Comparison of ENCODE assay signal across 9 mouse cellular contexts in genomic region chr2:132582227-132582626, GRCm38 (mm10). TPM values are rescaled to one million over a fixed set of nuclear protein-coding genes. Genes with fewer than 3 reads are reported as not detected.
DNase-seq lines count a peak whose midpoint lies in the region; ATAC-seq and TF ChIP-seq lines count a peak whose summit lies in the region.
"Had no signal": no experiment of that assay in that cellular context is flagged by ENCODE, and none has a peak within 500 bp of the region (broad histone marks: within the 10 kb centered on the region; RNA-seq: fewer than 3 reads in every experiment).

No protein-coding gene starts in this region.

- H3K4me1 ChIP-seq in hindbrain, embryonic 13.5 days (replicated peaks), result peaks cover 13% of the 10 kb centered on the region
- H3K4me1 ChIP-seq in hindbrain, embryonic 11.5 days (replicated peaks; ENCODE audit: control insufficient read depth, insufficient read depth, low read length), result no peaks in the 10 kb centered on the region
- H3K4me1 ChIP-seq in embryonic facial prominence, embryonic 14.5 days (ENCODE audit: control insufficient read depth, insufficient read depth, low read length), result peaks cover 10% of the 10 kb centered on the region
- H3K4me1 ChIP-seq in heart, embryonic 13.5 days, result peaks cover 46% of the 10 kb centered on the region

- no peaks in the 10 kb centered on the region for H3K27me3 ChIP-seq in hindbrain, embryonic 13.5 days
- H3K27me3 ChIP-seq in hindbrain, embryonic 11.5 days (ENCODE audit: control insufficient read depth, insufficient read depth, low read length), result no peaks in the 10 kb centered on the region
- H3K27me3 ChIP-seq in embryonic facial prominence, embryonic 14.5 days (replicated peaks; ENCODE audit: control insufficient read depth, insufficient read depth, low read length), result no peaks in the 10 kb centered on the region
- no peaks in the 10 kb centered on the region for H3K27me3 ChIP-seq in heart, embryonic 13.5 days (replicated peaks)

- no peak overlapping the region for H3K4me2 ChIP-seq in hindbrain, embryonic 13.5 days
- no peak overlapping the region for H3K4me2 ChIP-seq in hindbrain, embryonic 11.5 days (replicated peaks; ENCODE audit: low read depth, low read length)
- no peak overlapping the region for H3K4me2 ChIP-seq in embryonic facial prominence, embryonic 14.5 days (ENCODE audit: low read depth, low read length)
- no peak overlapping the region for H3K4me2 ChIP-seq in heart, embryonic 13.5 days

- no peak for TF ChIP-seq CTCF in layer of hippocampus, adult 2 months (conservative IDR thresholded peaks at IDR 0.05)

- ATAC-seq in hindbrain, embryonic 13.5 days (ENCODE audit: low FRiP score), result no peak
- ATAC-seq in hindbrain, embryonic 11.5 days (ENCODE audit: low FRiP score), result no peak
- ATAC-seq in embryonic facial prominence, embryonic 14.5 days (ENCODE audit: low read depth), result peak; percentile 34
- no peak for ATAC-seq in heart, embryonic 13.5 days (ENCODE audit: extremely low read depth, insufficient number of reproducible peaks, low FRiP score, low TSS enrichment)

- H3K9me3 ChIP-seq in hindbrain, embryonic 13.5 days, result no peaks in the 10 kb centered on the region
- no peaks in the 10 kb centered on the region for H3K9me3 ChIP-seq in hindbrain, embryonic 11.5 days (ENCODE audit: control insufficient read depth, low read length)
- H3K9me3 ChIP-seq in embryonic facial prominence, embryonic 14.5 days (ENCODE audit: control insufficient read depth, low read length), result no peaks in the 10 kb centered on the region
- no peaks in the 10 kb centered on the region for H3K9me3 ChIP-seq in heart, embryonic 13.5 days

- WGBS in hindbrain, embryonic 13.5 days, result 47% methylated on average over 4 of the region's 4 CpGs
- WGBS in hindbrain, embryonic 11.5 days, result 75% methylated on average over 4 of the region's 4 CpGs
- 28% methylated on average over 4 of the region's 4 CpGs for WGBS in embryonic facial prominence, embryonic 14.5 days
- WGBS in heart, embryonic 13.5 days, result 36% methylated on average over 4 of the region's 4 CpGs

- no peak overlapping the region for H3K4me3 ChIP-seq in hindbrain, embryonic 13.5 days
- H3K4me3 ChIP-seq in hindbrain, embryonic 11.5 days (ENCODE audit: low read depth, low read length), result no peak overlapping the region
- H3K4me3 ChIP-seq in embryonic facial prominence, embryonic 14.5 days (ENCODE audit: low read depth, low read length), result no peak overlapping the region
- H3K4me3 ChIP-seq in heart, embryonic 13.5 days, result no peak overlapping the region
- H3K4me3 ChIP-seq in layer of hippocampus, adult 2 months, result no peak overlapping the region
- H3K4me3 ChIP-seq: erythroblast, embryonic 14.5 days had no signal

- peak overlapping the region; percentile 76 for H3K27ac ChIP-seq in hindbrain, embryonic 13.5 days
- no peak overlapping the region for H3K27ac ChIP-seq in hindbrain, embryonic 11.5 days (ENCODE audit: low read depth, low read length)
- H3K27ac ChIP-seq in embryonic facial prominence, embryonic 14.5 days (replicated peaks; ENCODE audit: low read depth, low read length), result peak overlapping the region; percentile 79
- peak overlapping the region; percentile 74 for H3K27ac ChIP-seq in heart, embryonic 13.5 days (replicated peaks)
- H3K27ac ChIP-seq in layer of hippocampus, adult 2 months, result peak overlapping the region; percentile 69

- DNase-seq in hindbrain, embryonic 11.5 days (ENCODE audit: low spot score), result no peak
- DNase-seq in embryonic facial prominence, embryonic 14.5 days (ENCODE audit: low spot score), result peak; percentile 95
- DNase-seq in layer of hippocampus, adult 2 months (ENCODE audit: low spot score in 2 of 2), result peak; percentile 74 to 81
- peak; percentile 81 for DNase-seq in lung, postnatal 10 days
- DNase-seq in right cerebral cortex, postnatal 36 days (ENCODE audit: low spot score in 2 of 2), result peak; percentile 59 to 76
- no peak for DNase-seq in thymus, postnatal 25 days

- H3K9ac ChIP-seq in hindbrain, embryonic 13.5 days, result no peak overlapping the region
- H3K9ac ChIP-seq in hindbrain, embryonic 11.5 days (ENCODE audit: low read depth, low read length), result no peak overlapping the region
- no peak overlapping the region for H3K9ac ChIP-seq in embryonic facial prominence, embryonic 14.5 days (ENCODE audit: low read depth, low read length)
- H3K9ac ChIP-seq in heart, embryonic 13.5 days, result no peak overlapping the region

- H3K36me3 ChIP-seq in hindbrain, embryonic 13.5 days, result no peaks in the 10 kb centered on the region
- no peaks in the 10 kb centered on the region for H3K36me3 ChIP-seq in hindbrain, embryonic 11.5 days (ENCODE audit: control insufficient read depth, insufficient read depth, low read length)
- H3K36me3 ChIP-seq in embryonic facial prominence, embryonic 14.5 days (ENCODE audit: control insufficient read depth, insufficient read depth, low read length), result no peaks in the 10 kb centered on the region
- H3K36me3 ChIP-seq in heart, embryonic 13.5 days, result no peaks in the 10 kb centered on the region

RNA-seq across cellular contexts. Expression of gene Gpcpd1, which starts 5.3 kb away (rescaled TPM):
- polyA plus RNA-seq in hindbrain, embryonic 13.5 days (2015; fragmentation: Nextera tagmentation; extraction: Ambion mirVana), result 84.8 and 101 TPM in 2 replicates
- polyA plus RNA-seq in hindbrain, embryonic 11.5 days (2014; fragmentation: Nextera tagmentation; extraction: Ambion mirVana), result 48.5 and 52.1 TPM in 2 replicates
- polyA plus RNA-seq in embryonic facial prominence, embryonic 14.5 days (2014; fragmentation: Nextera tagmentation; extraction: Ambion mirVana), result 40.4 and 49.0 TPM in 2 replicates
- polyA plus RNA-seq in heart, embryonic 13.5 days (2015; fragmentation: Nextera tagmentation; extraction: Ambion mirVana), result 31.6 and 31.7 TPM in 2 replicates
- 10 to 100 TPM; 72.3 to 75.6 TPM for total RNA-seq in layer of hippocampus, adult 2 months (2021)

Comparison
In these comparisons a context has a peak if more than half of its experiments do, and no peak if none do; other contexts are left out.
1. DNase-seq: peak in embryonic facial prominence, embryonic 14.5 days (single experiment), layer of hippocampus, adult 2 months (2 of 2), lung, postnatal 10 days (single experiment) and right cerebral cortex, postnatal 36 days (2 of 2); none in hindbrain, embryonic 11.5 days (single experiment) and thymus, postnatal 25 days (single experiment).